Mouse (Mus musculus) frontal cortex, adult 2 months (tissue): Measurements from ENCODE around the gene Gpr3. TPM values are rescaled to one million over a fixed set of nuclear protein-coding genes. Genes with fewer than 3 reads are reported as not detected.

Experiments
- DNase-seq, 2 experiments: peaks; one replicate each; pipeline ENCODE4 v3.0.0; 2022; ENCODE audit warnings: low spot score in 1 of 2; ENCODE audit errors: extremely low spot score in 1 of 2
- polyA plus RNA-seq: library from polyadenylated mRNA; depleted of rRNA; stranded (reverse); fragments of >200 nt; gene quantifications from 2 replicates; pipeline ENCODE4 v1.2.3, GENCODE M21; 2012; rRNA removed

Gpr3 gene
- polyA plus RNA-seq, result 8.9 and 14.7 TPM in 2 replicates

GRCm38 (mm10) chr4:133211751-133212561 lies at the start of gene Gpr3, which contains the start of gene Cd164l2:
Gene Gpr3, minus strand, starts transcription at chr4:133212536.
Gene Cd164l2, plus strand, starts transcription at chr4:133212131.
- peak in 1 of 2 experiments; percentile 48 for DNase-seq

GRCm38 (mm10) chr4:133261641-133262374 lies 49.5 kb upstream of the Gpr3 start:
- no peak for DNase-seq

GRCm38 (mm10) chr4:133257798-133258408 lies 45.6 kb upstream of the Gpr3 start:
- DNase-seq, result no peak

GRCm38 (mm10) chr4:133257230-133257629 lies 44.9 kb upstream of the Gpr3 start:
- DNase-seq, result no peak

GRCm38 (mm10) chr4:133256820-133257219 lies 44.5 kb upstream of the Gpr3 start:
- DNase-seq, result no peak

- DNase-seq, result no peak
Measured at GRCm38 (mm10) chr4:133255392-133255791, 43.1 kb upstream of the Gpr3 start.

GRCm38 (mm10) chr4:133253412-133253811 lies 41.1 kb upstream of the Gpr3 start:
- DNase-seq, result no peak

GRCm38 (mm10) chr4:133252089-133252488 lies 39.8 kb upstream of the Gpr3 start:
- no peak for DNase-seq

- DNase-seq, result peak in 1 of 2 experiments; percentile 19
Measured at GRCm38 (mm10) chr4:133251214-133251613, 38.9 kb upstream of the Gpr3 start.

GRCm38 (mm10) chr4:133250609-133251008 lies 38.3 kb upstream of the Gpr3 start:
- DNase-seq, result peak; percentile 58 to 88

- no peak for DNase-seq
Measured at GRCm38 (mm10) chr4:133247806-133248449, 35.6 kb upstream of the Gpr3 start.

- no peak for DNase-seq
Measured at GRCm38 (mm10) chr4:133247072-133247471, 34.7 kb upstream of the Gpr3 start.

GRCm38 (mm10) chr4:133244289-133244688 lies 32.0 kb upstream of the Gpr3 start:
- no peak for DNase-seq

- no peak for DNase-seq
Measured at GRCm38 (mm10) chr4:133243538-133243937, 31.2 kb upstream of the Gpr3 start.

- no peak for DNase-seq
Measured at GRCm38 (mm10) chr4:133242710-133243109, 30.4 kb upstream of the Gpr3 start.

- no peak for DNase-seq
Measured at GRCm38 (mm10) chr4:133241910-133242309, 29.6 kb upstream of the Gpr3 start.

GRCm38 (mm10) chr4:133240934-133241908 lies 28.9 kb upstream of the Gpr3 start:
- peak; percentile 61 to 91 for DNase-seq

GRCm38 (mm10) chr4:133240490-133240921 lies 28.2 kb upstream of the Gpr3 start, which contains the start of gene Map3k6:
Gene Map3k6, plus strand, starts transcription at chr4:133240818.
- no peak for DNase-seq

- DNase-seq, result no peak
Measured at GRCm38 (mm10) chr4:133237911-133238310, 25.6 kb upstream of the Gpr3 start.
